Mouse (Mus musculus): ENCODE measurements around the gene Dhrs13. TPM values are rescaled to one million over a fixed set of nuclear protein-coding genes. Genes with fewer than 3 reads are reported as not detected.
"Not testable (repeated sequence)": the region's sequence is repeated elsewhere in the genome, so short reads cannot be mapped to it uniquely, and the experiment has no call there.

The Dhrs13 gene
- total RNA-seq, 2 experiments from 2014 or later: 3.9 to 5.0 TPM

DNA sequence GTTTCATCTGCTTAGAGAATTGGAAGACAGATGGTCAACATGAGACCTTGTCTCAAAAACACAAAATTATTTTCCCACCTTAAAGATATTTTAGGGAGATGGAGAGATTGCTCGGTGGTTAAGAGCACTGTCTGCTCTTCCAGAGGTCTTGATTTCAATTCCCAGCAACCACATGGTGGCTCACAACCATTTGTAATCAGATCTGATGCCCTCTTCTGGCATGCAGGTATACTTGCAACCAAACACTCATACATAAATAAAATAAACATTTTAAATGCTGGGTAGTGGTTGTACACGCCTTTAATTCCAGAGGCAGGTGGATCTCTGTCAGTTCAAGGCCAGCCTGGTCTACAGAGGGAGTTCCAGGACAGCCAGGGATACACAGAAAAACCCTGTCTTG lies 8.8 kb downstream of the Dhrs13 start:
- intact Hi-C loops (cut with DNase I): no loop called here
- DNase-seq: no peak

GRCm38 (mm10) chr11:78042290-78042870 lies 10.3 kb downstream of the Dhrs13 start:
- DNase-seq; intact Hi-C loops (cut with DNase I): not testable (repeated sequence)

- intact Hi-C loops (cut with DNase I): no loop called here
- peak; percentile 86 to 87 for DNase-seq
These were observed 12.7 kb downstream of the Dhrs13 start for GRCm38 (mm10) chr11:78044758-78045251.

DNA sequence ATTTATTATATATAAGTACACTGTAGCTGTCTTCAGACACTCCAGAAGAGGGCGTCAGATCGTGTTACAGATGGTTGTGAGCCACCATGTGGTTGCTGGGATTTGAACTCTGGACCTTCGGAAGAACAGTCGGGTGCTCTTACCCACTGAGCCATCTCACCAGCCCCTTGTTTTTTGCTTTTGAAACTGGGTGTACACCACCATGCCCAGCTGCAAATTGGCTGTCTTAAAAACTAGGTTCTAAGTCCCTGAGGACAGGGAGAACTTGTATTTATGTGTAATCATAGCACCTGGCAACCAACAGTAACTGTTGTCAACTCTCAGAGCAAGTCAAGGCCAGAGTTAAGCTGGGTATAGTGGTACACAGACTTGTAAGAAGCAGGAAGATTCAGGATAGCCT lies 16.6 kb downstream of the Dhrs13 start:
- DNase-seq; intact Hi-C loops (cut with DNase I): not testable (repeated sequence)

- intact Hi-C loops (cut with DNase I): no loop called here
- DNase-seq: no peak
These were observed 21.0 kb downstream of the Dhrs13 start for GRCm38 (mm10) chr11:78053078-78053477.

DNA sequence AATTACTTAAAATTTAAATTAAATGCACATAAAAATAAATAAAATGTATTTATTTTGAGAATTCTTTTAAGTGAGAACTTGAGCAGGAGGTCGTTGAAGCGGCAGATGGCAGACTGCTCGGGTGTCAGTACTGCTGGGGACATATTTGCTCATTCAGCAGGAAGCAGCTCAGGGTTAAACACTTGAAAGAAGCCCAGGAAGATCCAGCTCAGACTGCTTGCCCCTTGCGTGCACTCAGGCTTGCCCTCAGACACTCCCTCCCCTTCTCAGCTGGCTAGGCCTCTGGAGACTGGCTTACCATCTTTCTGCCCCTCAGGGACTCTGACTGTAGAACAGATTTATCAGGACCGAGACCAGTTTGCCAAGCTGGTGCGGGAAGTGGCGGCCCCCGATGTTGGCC lies 24.9 kb downstream of the Dhrs13 start:
- no peak for DNase-seq
- intact Hi-C loops (cut with DNase I): no loop called here

DNA sequence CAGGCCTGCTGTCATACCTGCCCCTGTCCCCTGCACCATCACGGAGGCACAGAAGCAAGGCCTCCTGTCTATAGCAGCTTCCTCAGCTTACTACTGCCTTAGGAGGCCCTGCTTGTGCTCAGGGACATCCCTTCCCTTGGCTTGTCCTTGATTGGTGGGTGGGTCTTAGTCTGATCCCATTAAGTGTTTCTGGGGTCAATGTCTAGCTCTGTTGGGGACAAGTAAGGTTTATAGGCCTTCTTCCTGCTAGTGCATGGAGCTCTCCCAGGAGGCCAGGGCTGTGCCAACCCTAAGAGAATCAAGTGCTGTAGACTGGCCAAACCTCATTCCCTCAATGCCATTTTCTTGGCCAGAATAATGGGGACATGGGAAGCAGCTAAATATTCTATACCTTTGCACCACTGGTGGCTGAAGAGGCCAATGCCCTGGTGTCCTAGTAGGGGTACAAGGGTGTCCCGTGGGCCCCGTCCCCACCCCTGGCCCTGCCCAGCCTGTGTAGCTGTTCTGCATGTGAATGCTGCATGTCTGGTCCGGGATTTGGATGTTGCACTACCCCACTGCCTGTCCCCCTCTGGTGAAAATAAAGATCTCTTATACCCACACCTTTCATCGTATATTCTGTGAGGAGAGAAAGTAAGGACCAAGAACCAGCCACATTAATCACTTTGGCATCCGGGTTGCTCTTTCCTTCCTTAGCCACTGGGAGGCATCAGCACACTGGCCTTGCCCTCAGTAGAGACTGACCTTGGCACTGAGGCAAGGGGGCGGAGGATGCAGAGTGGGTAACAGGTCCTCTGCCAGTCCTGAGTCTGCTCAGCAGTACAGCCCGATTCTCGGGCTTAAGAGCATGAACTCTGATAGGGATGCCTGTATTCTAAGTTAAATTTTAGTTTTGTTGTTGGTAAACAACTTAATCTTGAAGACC lies 28.0 kb downstream of the Dhrs13 start:
- intact Hi-C loops (cut with DNase I): loop anchor here (1.0 to 5.0 kb wide), 2 partner anchors 102 to 117 kb away; no protein-coding TSS in a partner anchor
- DNase-seq: peak; percentile 72

- intact Hi-C loops (cut with DNase I): loop anchor here (5.0 kb wide), 1 partner anchor 100 kb away; no protein-coding TSS in a partner anchor
- DNase-seq: no peak
These were observed 30.5 kb downstream of the Dhrs13 start for GRCm38 (mm10) chr11:78062563-78062962.

GRCm38 (mm10) chr11:78065906-78066305 lies 33.8 kb downstream of the Dhrs13 start:
- no peak for DNase-seq
- intact Hi-C loops (cut with DNase I): no loop called here

- intact Hi-C loops (cut with DNase I): no loop called here
- no peak for DNase-seq
These were observed 34.6 kb downstream of the Dhrs13 start for GRCm38 (mm10) chr11:78066641-78067040.

- intact Hi-C loops (cut with DNase I): no loop called here
These were observed 35.5 kb downstream of the Dhrs13 start for GRCm38 (mm10) chr11:78067566-78067965.

DNA sequence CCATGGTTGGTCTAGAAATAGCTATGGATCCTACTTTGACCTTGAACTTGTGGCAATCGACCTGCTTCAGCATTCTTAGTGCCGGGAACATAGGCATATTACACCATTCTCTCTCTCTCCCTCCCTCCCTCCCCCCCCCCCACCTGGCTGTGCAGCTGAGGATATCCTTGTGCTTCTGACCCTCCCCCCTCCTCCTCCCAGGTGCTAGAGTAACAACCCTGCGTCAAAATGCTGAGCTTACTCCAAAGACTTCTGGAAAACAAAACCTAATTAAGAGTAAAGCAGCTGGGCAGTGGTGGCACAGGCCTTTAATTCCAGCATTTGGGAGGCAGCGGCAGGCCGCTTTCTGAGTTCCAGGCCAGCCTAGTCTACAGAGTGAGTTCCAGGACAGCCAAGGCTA lies 37.0 kb downstream of the Dhrs13 start:
- intact Hi-C loops (cut with DNase I): no loop called here
- DNase-seq: no peak

More at GRCm38 (mm10) chr11:78067566-78067965, 35.5 kb downstream of the Dhrs13 start:
- no peak for DNase-seq

DNA sequence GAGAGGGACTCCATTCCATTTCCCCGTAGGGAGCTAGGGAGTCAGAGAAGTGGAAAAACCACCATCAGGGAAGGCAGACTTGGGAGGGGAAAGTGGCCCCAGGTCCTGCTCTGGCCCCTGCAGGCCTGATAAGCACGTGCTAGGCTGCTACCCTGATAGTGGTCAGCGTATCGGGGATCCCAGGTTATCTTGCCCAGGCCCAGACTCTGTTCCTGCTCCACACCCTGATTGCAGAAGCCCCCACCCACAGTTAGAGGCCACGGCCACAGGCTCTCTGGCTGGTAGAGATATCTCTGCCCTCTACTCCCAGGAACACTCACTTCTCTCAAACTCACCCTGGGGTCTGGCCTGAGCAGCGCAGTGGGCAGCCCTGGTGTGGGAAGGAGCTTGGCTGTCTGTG lies 37.6 kb downstream of the Dhrs13 start:
- DNase-seq: no peak
- intact Hi-C loops (cut with DNase I): no loop called here

DNA sequence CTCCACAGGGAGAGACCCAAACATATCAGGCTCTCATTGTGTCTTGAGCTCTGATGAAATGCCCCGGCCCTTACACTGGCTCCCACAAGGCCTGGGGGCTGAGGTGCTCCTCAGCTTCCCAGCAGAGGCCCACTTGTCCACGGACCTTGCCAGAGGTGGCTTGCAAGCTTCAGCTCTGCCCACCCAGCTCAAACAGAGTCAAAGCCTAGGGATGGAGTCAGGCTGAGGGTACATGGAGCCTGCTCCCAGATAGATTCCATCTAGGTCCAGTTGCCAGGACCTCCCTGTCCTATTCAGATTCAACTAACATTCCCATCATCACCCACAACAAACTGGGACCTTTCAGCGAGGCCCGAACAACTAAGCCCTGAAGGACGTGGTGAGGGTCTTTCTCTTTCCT lies 39.9 kb downstream of the Dhrs13 start:
- DNase-seq: no peak
- intact Hi-C loops (cut with DNase I): no loop called here

- DNase-seq: no peak
- intact Hi-C loops (cut with DNase I): no loop called here
These were observed 40.5 kb downstream of the Dhrs13 start for GRCm38 (mm10) chr11:78072425-78073130.

GRCm38 (mm10) chr11:78073577-78074276 lies 41.6 kb downstream of the Dhrs13 start:
- DNase-seq: no peak
- intact Hi-C loops (cut with DNase I): no loop called here

DNA sequence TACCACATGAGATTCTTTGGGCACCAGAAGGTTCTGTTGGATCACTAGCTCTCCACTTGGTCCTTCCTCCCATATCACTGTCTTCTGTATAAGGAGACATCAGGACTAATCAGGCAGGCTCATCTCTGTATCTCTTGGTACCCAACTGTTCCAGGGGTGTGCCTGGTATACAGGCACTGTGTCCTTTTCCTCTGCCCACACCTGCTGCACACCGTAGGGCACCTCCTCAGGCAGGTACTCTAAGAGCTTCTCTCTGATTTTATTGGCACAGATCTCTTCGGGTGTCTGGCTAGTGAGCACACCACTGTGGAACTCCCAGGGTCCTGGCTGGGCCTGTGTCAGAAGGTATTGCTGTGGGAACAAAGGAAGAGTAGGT lies 42.2 kb downstream of the Dhrs13 start:
- DNase-seq: no peak

DNA sequence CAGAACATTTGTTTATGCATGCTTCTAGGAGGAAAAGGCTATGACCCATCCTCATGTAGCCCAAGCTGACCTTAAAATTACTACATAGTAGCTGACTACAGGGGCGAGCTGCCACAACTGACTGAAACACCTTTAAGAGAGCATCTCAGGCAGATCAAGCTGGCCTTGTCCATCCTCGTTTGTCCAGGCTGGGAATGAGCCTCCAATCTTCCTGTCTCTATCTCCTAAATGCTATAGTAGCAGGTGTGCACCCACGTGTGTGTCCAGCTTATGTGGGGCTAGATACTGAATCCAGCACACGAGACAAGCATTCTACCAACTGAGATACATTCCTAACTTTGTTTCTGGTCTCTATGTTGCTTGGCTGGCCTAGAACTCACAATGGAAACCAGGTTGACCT lies 42.6 kb downstream of the Dhrs13 start:
- intact Hi-C loops (cut with DNase I): no loop called here
- no peak for DNase-seq

More for the DNA sequence above, 42.2 kb downstream of the Dhrs13 start:
- intact Hi-C loops (cut with DNase I): no loop called here

- intact Hi-C loops (cut with DNase I): loop anchor here (5.0 kb wide), 1 partner anchor 82 kb away; no protein-coding TSS in a partner anchor
- peak; percentile 83 for DNase-seq
These were observed 48.2 kb downstream of the Dhrs13 start, which contains the start of gene Eral1 for GRCm38 (mm10) chr11:78079961-78080921. Eral1 (minus strand) TSS chr11:78080383.

All from heart, postnatal 36 days (tissue).